ENCODE assay signal across 23 mouse cellular contexts in genomic region chr17:10737966-10738365, GRCm38 (mm10).
A peak's percentile ranks its signal among the peaks of the same experiment; 100 is the strongest.
DNase-seq lines count a peak whose midpoint lies in the region; ATAC-seq and TF ChIP-seq lines count a peak whose summit lies in the region.
"Had no signal": no experiment of that assay in that cellular context is flagged by ENCODE, and none has a peak within 500 bp of the region (broad histone marks: within the 10 kb centered on the region; RNA-seq: fewer than 3 reads in every experiment).

No protein-coding gene starts in this region.

- ATAC-seq in liver, embryonic 16.5 days (ENCODE audit: low read depth): peak; percentile 76
- ATAC-seq in forebrain, postnatal 0 days: no peak
- no peak for ATAC-seq in neural tube, embryonic 15.5 days (ENCODE audit: low FRiP score)
- ATAC-seq: forebrain, embryonic 16.5 days; hindbrain, postnatal 0 days; lung, postnatal 0 days had no signal

- peak; percentile 36 for DNase-seq in kidney, adult 11 months
- DNase-seq in kidney, postnatal 10 days: no peak
- peak; percentile 73 for DNase-seq in kidney, adult 9 months
- DNase-seq in kidney, postnatal 36 days: peak; percentile 41 to 45
- no peak for DNase-seq in adrenal gland, postnatal 10 days
- DNase-seq in forebrain, postnatal 0 days: no peak
- DNase-seq: adrenal gland, postnatal 36 days; cerebellum, adult 11 months; cerebellum, postnatal 10 days; gastrocnemius, postnatal 36 days; heart, adult 2 months; heart, postnatal 14 days; right cerebral cortex, postnatal 25 days; spleen, adult 18-20 months; thymus, postnatal 25 days had no signal

- no peaks in the 10 kb centered on the region for H3K4me1 ChIP-seq in liver, embryonic 16.5 days (ENCODE audit: control insufficient read depth, low read depth, low read length)
- H3K4me1 ChIP-seq in forebrain, postnatal 0 days (ENCODE audit: insufficient read depth): no peaks in the 10 kb centered on the region
- no peaks in the 10 kb centered on the region for H3K4me1 ChIP-seq in neural tube, embryonic 15.5 days
- H3K4me1 ChIP-seq: heart, embryonic 13.5 days had no signal

- no peak for TF ChIP-seq CTCF in forebrain, postnatal 0 days (IDR thresholded peaks at IDR 0.05; ENCODE audit: low read depth)

- peak overlapping the region; percentile 55 for H3K27ac ChIP-seq in liver, embryonic 16.5 days (ENCODE audit: low read length)
- no peak overlapping the region for H3K27ac ChIP-seq in forebrain, postnatal 0 days (ENCODE audit: low read depth, low read length)
- no peak overlapping the region for H3K27ac ChIP-seq in neural tube, embryonic 15.5 days (replicated peaks)
- H3K27ac ChIP-seq: heart, adult 2 months; heart, embryonic 13.5 days; hindbrain, postnatal 0 days; midbrain, embryonic 12.5 days had no signal

- no peaks in the 10 kb centered on the region for H3K9me3 ChIP-seq in liver, embryonic 16.5 days (replicated peaks; ENCODE audit: control insufficient read depth, low read length)
- H3K9me3 ChIP-seq in forebrain, postnatal 0 days (ENCODE audit: low read length): no peaks in the 10 kb centered on the region
- no peaks in the 10 kb centered on the region for H3K9me3 ChIP-seq in neural tube, embryonic 15.5 days (replicated peaks)
- H3K9me3 ChIP-seq: forebrain, embryonic 10.5 days; heart, embryonic 13.5 days; midbrain, embryonic 12.5 days had no signal

- no peak overlapping the region for H3K4me3 ChIP-seq in liver, embryonic 16.5 days (ENCODE audit: low read depth, low read length)
- no peak overlapping the region for H3K4me3 ChIP-seq in forebrain, postnatal 0 days (ENCODE audit: low read depth, low read length)
- H3K4me3 ChIP-seq in neural tube, embryonic 15.5 days (replicated peaks): no peak overlapping the region
- H3K4me3 ChIP-seq: forebrain, embryonic 10.5 days; heart, adult 2 months; heart, embryonic 13.5 days; midbrain, embryonic 12.5 days had no signal

- no peaks in the 10 kb centered on the region for H3K27me3 ChIP-seq in liver, embryonic 16.5 days (ENCODE audit: control insufficient read depth, insufficient read depth, low read depth, low read length)
- H3K27me3 ChIP-seq in forebrain, postnatal 0 days (ENCODE audit: insufficient read depth, low read length): no peaks in the 10 kb centered on the region
- no peaks in the 10 kb centered on the region for H3K27me3 ChIP-seq in neural tube, embryonic 15.5 days (replicated peaks)
- H3K27me3 ChIP-seq: heart, embryonic 13.5 days had no signal

- H3K36me3 ChIP-seq in liver, embryonic 16.5 days (ENCODE audit: control insufficient read depth, insufficient read depth): no peaks in the 10 kb centered on the region
- H3K36me3 ChIP-seq in forebrain, postnatal 0 days (ENCODE audit: insufficient read depth): no peaks in the 10 kb centered on the region
- no peaks in the 10 kb centered on the region for H3K36me3 ChIP-seq in neural tube, embryonic 15.5 days
- H3K36me3 ChIP-seq: forebrain, embryonic 10.5 days; heart, embryonic 13.5 days; midbrain, embryonic 12.5 days had no signal

- no peak overlapping the region for H3K9ac ChIP-seq in liver, embryonic 16.5 days (ENCODE audit: low read depth, low read length)
- no peak overlapping the region for H3K9ac ChIP-seq in forebrain, postnatal 0 days
- H3K9ac ChIP-seq in neural tube, embryonic 15.5 days (replicated peaks): no peak overlapping the region
- H3K9ac ChIP-seq: heart, embryonic 13.5 days; midbrain, embryonic 12.5 days had no signal

- no peak overlapping the region for H3K4me2 ChIP-seq in liver, embryonic 16.5 days (ENCODE audit: low read depth, low read length)
- no peak overlapping the region for H3K4me2 ChIP-seq in forebrain, postnatal 0 days (ENCODE audit: low read depth)
- H3K4me2 ChIP-seq in neural tube, embryonic 15.5 days: no peak overlapping the region
- H3K4me2 ChIP-seq: heart, embryonic 13.5 days; midbrain, embryonic 12.5 days had no signal

Comparison
In these comparisons a context has a peak if more than half of its experiments do, and no peak if none do; other contexts are left out.
1. DNase-seq: peak in kidney, adult 11 months (single experiment), kidney, adult 9 months (single experiment) and kidney, postnatal 36 days (2 of 2); none in kidney, postnatal 10 days (single experiment), adrenal gland, postnatal 10 days (single experiment) and forebrain, postnatal 0 days (single experiment).